ENCODE assay signal across 17 mouse cellular contexts in the genomic region with DNA sequence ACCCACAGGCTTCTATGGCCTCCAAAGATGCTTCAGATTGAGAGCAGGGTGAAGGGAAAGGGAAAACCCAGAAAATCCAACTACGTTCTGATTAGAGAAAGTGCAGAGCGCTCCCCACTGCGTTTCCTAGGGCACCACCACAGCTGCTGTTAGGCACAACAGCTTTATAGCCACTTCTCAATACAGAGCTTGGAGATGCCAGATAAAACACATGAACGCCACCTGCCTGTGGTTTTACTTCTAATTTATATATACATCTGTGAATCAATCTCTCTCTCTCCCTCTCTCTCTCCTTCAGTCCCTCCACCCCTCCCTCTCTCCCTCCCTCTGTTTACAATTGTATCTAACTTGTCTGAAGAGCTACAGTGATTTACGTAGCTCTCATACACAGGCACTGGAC.
A peak's percentile ranks its signal among the peaks of the same experiment; 100 is the strongest.
DNase-seq lines count a peak whose midpoint lies in the region; ATAC-seq and TF ChIP-seq lines count a peak whose summit lies in the region.
"Had no signal": no experiment of that assay in that cellular context is flagged by ENCODE, and none has a peak within 500 bp of the region (broad histone marks: within the 10 kb centered on the region; RNA-seq: fewer than 3 reads in every experiment).

No protein-coding gene starts in this region.

- no peaks in the 10 kb centered on the region for H3K27me3 ChIP-seq in kidney, postnatal 0 days (ENCODE audit: insufficient read depth, low read length)
- H3K27me3 ChIP-seq in neural tube, embryonic 12.5 days (replicated peaks): no peaks in the 10 kb centered on the region
- H3K27me3 ChIP-seq: hindbrain, embryonic 15.5 days; liver, embryonic 12.5 days had no signal

- no peaks in the 10 kb centered on the region for H3K36me3 ChIP-seq in kidney, postnatal 0 days (ENCODE audit: insufficient read depth, low read length)
- H3K36me3 ChIP-seq in neural tube, embryonic 12.5 days: peaks cover 58% of the 10 kb centered on the region
- H3K36me3 ChIP-seq: liver, embryonic 12.5 days had no signal

- no peak for TF ChIP-seq POLR2A in olfactory bulb, adult 2 months (IDR thresholded peaks at IDR 0.05; ENCODE audit: insufficient read depth, low read depth, low read length)

- no peak overlapping the region for H3K9ac ChIP-seq in kidney, postnatal 0 days (ENCODE audit: low read depth, low read length)
- no peak overlapping the region for H3K9ac ChIP-seq in neural tube, embryonic 12.5 days
- H3K9ac ChIP-seq: hindbrain, embryonic 15.5 days; liver, embryonic 12.5 days had no signal

- H3K27ac ChIP-seq in kidney, postnatal 0 days: no peak overlapping the region
- 0 out of 2 replicates have a peak overlapping the region, but pooled peaks have one; percentile 4 for H3K27ac ChIP-seq in neural tube, embryonic 12.5 days
- H3K27ac ChIP-seq in olfactory bulb, adult 2 months (ENCODE audit: insufficient read depth, low read depth, low read length): 0 out of 2 replicates have a peak overlapping the region, but pooled peaks have one; percentile 5
- H3K27ac ChIP-seq: hindbrain, embryonic 15.5 days; liver, embryonic 12.5 days had no signal

- no peaks in the 10 kb centered on the region for H3K4me1 ChIP-seq in kidney, postnatal 0 days (replicated peaks; ENCODE audit: insufficient read depth, low read length)
- H3K4me1 ChIP-seq in neural tube, embryonic 12.5 days: no peaks in the 10 kb centered on the region
- 0 out of 2 replicates have a peak, but pooled peaks cover 3% of the 10 kb centered on the region for H3K4me1 ChIP-seq in olfactory bulb, adult 2 months (ENCODE audit: control insufficient read depth, insufficient read depth, low read length)
- H3K4me1 ChIP-seq: hindbrain, embryonic 15.5 days; liver, embryonic 12.5 days had no signal

- peak; percentile 28; the same call in 1 of the 2 replicates for TF ChIP-seq CTCF in kidney, postnatal 0 days (IDR thresholded peaks at IDR 0.05; ENCODE audit: low read depth)
- no peak for TF ChIP-seq CTCF in olfactory bulb, adult 2 months (IDR thresholded peaks at IDR 0.05; ENCODE audit: insufficient read depth, low read depth, low read length)

- no peak overlapping the region for H3K4me2 ChIP-seq in kidney, postnatal 0 days (ENCODE audit: low read length)
- no peak overlapping the region for H3K4me2 ChIP-seq in neural tube, embryonic 12.5 days (replicated peaks)
- H3K4me2 ChIP-seq: hindbrain, embryonic 15.5 days; liver, embryonic 12.5 days; midbrain, embryonic 11.5 days had no signal

- ATAC-seq in kidney, postnatal 0 days (replicated peaks; ENCODE audit: low FRiP score, low read depth): no peak
- ATAC-seq in neural tube, embryonic 12.5 days (ENCODE audit: low FRiP score, low read depth): no peak
- ATAC-seq: forebrain, embryonic 16.5 days; liver, embryonic 12.5 days had no signal

- 75% methylated on average over 5 of the region's 5 CpGs for WGBS in kidney, postnatal 0 days
- 76% methylated on average over 5 of the region's 5 CpGs for WGBS in neural tube, embryonic 12.5 days
- 85% methylated on average over 5 of the region's 5 CpGs for WGBS in olfactory bulb, adult 2 months

- no peak for DNase-seq in kidney, postnatal 0 days (ENCODE audit: low spot score)
- DNase-seq in kidney, postnatal 4 days: no peak
- DNase-seq in neural tube, embryonic 10.5 days (ENCODE audit: extremely low spot score, low spot score): no peak
- no peak for DNase-seq in adrenal gland, postnatal 36 days
- no peak for DNase-seq in liver
- DNase-seq: adrenal gland, adult 8-10 months; gastrocnemius, adult 2 months; kidney, adult 18-20 months; kidney, postnatal 25 days; right cerebral cortex, postnatal 14 days; thymus, postnatal 14 days had no signal

- H3K9me3 ChIP-seq in kidney, postnatal 0 days (replicated peaks; ENCODE audit: low read length): no peaks in the 10 kb centered on the region
- H3K9me3 ChIP-seq in neural tube, embryonic 12.5 days: no peaks in the 10 kb centered on the region
- H3K9me3 ChIP-seq: hindbrain, embryonic 15.5 days; liver, embryonic 12.5 days had no signal

- H3K4me3 ChIP-seq in kidney, postnatal 0 days (replicated peaks; ENCODE audit: low read depth, low read length): no peak overlapping the region
- H3K4me3 ChIP-seq in neural tube, embryonic 12.5 days: no peak overlapping the region
- no peak overlapping the region for H3K4me3 ChIP-seq in olfactory bulb, adult 2 months (ENCODE audit: insufficient read depth, low read depth, low read length)
- H3K4me3 ChIP-seq: gastrocnemius, adult 2 months; hindbrain, embryonic 15.5 days; liver, embryonic 12.5 days had no signal
